27 mouse cellular contexts compared by ENCODE assay signal in genomic region chr7:129096374-129097069, GRCm38 (mm10).
A peak's percentile ranks its signal among the peaks of the same experiment; 100 is the strongest.
DNase-seq lines count a peak whose midpoint lies in the region; ATAC-seq and TF ChIP-seq lines count a peak whose summit lies in the region.
"Had no signal": no experiment of that assay in that cellular context is flagged by ENCODE, and none has a peak within 500 bp of the region (broad histone marks: within the 10 kb centered on the region; RNA-seq: fewer than 3 reads in every experiment).

No protein-coding gene starts in this region.

- no peaks in the 10 kb centered on the region for H3K27me3 ChIP-seq in forebrain, embryonic 13.5 days
- no peaks in the 10 kb centered on the region for H3K27me3 ChIP-seq in forebrain, embryonic 12.5 days
- H3K27me3 ChIP-seq in heart, embryonic 10.5 days (ENCODE audit: insufficient read depth, poor library complexity, severe bottlenecking): no peaks in the 10 kb centered on the region
- H3K27me3 ChIP-seq in lung, embryonic 14.5 days (ENCODE audit: insufficient read depth, low read length): no peaks in the 10 kb centered on the region
- H3K27me3 ChIP-seq in forebrain, postnatal 0 days (ENCODE audit: insufficient read depth, low read length): no peaks in the 10 kb centered on the region
- H3K27me3 ChIP-seq: embryonic facial prominence, embryonic 15.5 days; hindbrain, embryonic 12.5 days; hindbrain, embryonic 15.5 days; Patski had no signal

- WGBS in forebrain, embryonic 13.5 days: 74% methylated on average over 3 of the region's 3 CpGs
- 72% methylated on average over 3 of the region's 3 CpGs for WGBS in forebrain, embryonic 12.5 days
- 42% methylated on average over 3 of the region's 3 CpGs for WGBS in heart, embryonic 10.5 days
- 17% methylated on average over 3 of the region's 3 CpGs for WGBS in lung, embryonic 14.5 days
- 22% methylated on average over 3 of the region's 3 CpGs for WGBS in lung, adult 2 months
- WGBS in forebrain, postnatal 0 days: 38% methylated on average over 3 of the region's 3 CpGs

- no peak overlapping the region for H3K4me3 ChIP-seq in forebrain, embryonic 13.5 days
- no peak overlapping the region for H3K4me3 ChIP-seq in forebrain, embryonic 12.5 days (replicated peaks)
- H3K4me3 ChIP-seq in heart, embryonic 10.5 days: no peak overlapping the region
- H3K4me3 ChIP-seq in lung, embryonic 14.5 days (ENCODE audit: low read depth, low read length): no peak overlapping the region
- H3K4me3 ChIP-seq in lung, adult 2 months (replicated peaks; ENCODE audit: extremely low read depth, low read depth, low read length): no peak overlapping the region
- no peak overlapping the region for H3K4me3 ChIP-seq in forebrain, postnatal 0 days (ENCODE audit: low read depth, low read length)
- H3K4me3 ChIP-seq: embryonic facial prominence, embryonic 15.5 days; gastrocnemius, adult 2 months; hindbrain, embryonic 12.5 days; hindbrain, embryonic 15.5 days had no signal

- DNase-seq in heart, embryonic 10.5 days (ENCODE audit: low spot score): no peak
- DNase-seq in heart, adult 11 months: no peak
- peak; percentile 19 for DNase-seq in lung, embryonic 14.5 days
- no peak for DNase-seq in lung, adult 2 months
- DNase-seq in forebrain, postnatal 0 days: peak; percentile 57
- DNase-seq in gastrocnemius, adult 18-20 months (ENCODE audit: low spot score): no peak
- DNase-seq: adrenal gland, postnatal 10 days; adrenal gland, postnatal 36 days; B cell, adult 2 months; cerebellum, adult 11-12 months; cerebellum, adult 8-10 months; cerebellum, postnatal 10 days; cerebellum, postnatal 36 days; embryo, embryonic 11 days; gastrocnemius, adult 2 months; gastrocnemius, postnatal 14 days; heart, adult 18-20 months; heart, postnatal 14 days; kidney, adult 11 months; kidney, adult 8-10 months had no signal

- no peaks in the 10 kb centered on the region for H3K9me3 ChIP-seq in forebrain, embryonic 13.5 days (replicated peaks)
- no peaks in the 10 kb centered on the region for H3K9me3 ChIP-seq in forebrain, embryonic 12.5 days
- no peaks in the 10 kb centered on the region for H3K9me3 ChIP-seq in heart, embryonic 10.5 days
- no peaks in the 10 kb centered on the region for H3K9me3 ChIP-seq in lung, embryonic 14.5 days (ENCODE audit: low read depth, low read length)
- no peaks in the 10 kb centered on the region for H3K9me3 ChIP-seq in forebrain, postnatal 0 days (ENCODE audit: low read length)
- H3K9me3 ChIP-seq: embryonic facial prominence, embryonic 15.5 days; hindbrain, embryonic 12.5 days; hindbrain, embryonic 15.5 days had no signal

- no peaks in the 10 kb centered on the region for H3K36me3 ChIP-seq in forebrain, embryonic 13.5 days (ENCODE audit: poor library complexity, severe bottlenecking)
- no peaks in the 10 kb centered on the region for H3K36me3 ChIP-seq in forebrain, embryonic 12.5 days (replicated peaks)
- no peaks in the 10 kb centered on the region for H3K36me3 ChIP-seq in heart, embryonic 10.5 days
- H3K36me3 ChIP-seq in lung, embryonic 14.5 days (ENCODE audit: insufficient read depth): no peaks in the 10 kb centered on the region
- H3K36me3 ChIP-seq in forebrain, postnatal 0 days (ENCODE audit: insufficient read depth): no peaks in the 10 kb centered on the region
- H3K36me3 ChIP-seq: embryonic facial prominence, embryonic 15.5 days; G1E; hindbrain, embryonic 12.5 days; hindbrain, embryonic 15.5 days had no signal

- no peak overlapping the region for H3K27ac ChIP-seq in forebrain, embryonic 13.5 days
- H3K27ac ChIP-seq in forebrain, embryonic 12.5 days: no peak overlapping the region
- H3K27ac ChIP-seq in heart, embryonic 10.5 days: peak overlapping the region; percentile 42; the same call in 1 of the 2 replicates
- H3K27ac ChIP-seq in lung, embryonic 14.5 days (ENCODE audit: low read depth): no peak overlapping the region
- H3K27ac ChIP-seq in forebrain, postnatal 0 days (ENCODE audit: low read depth, low read length): no peak overlapping the region
- H3K27ac ChIP-seq: embryonic facial prominence, embryonic 15.5 days; gastrocnemius, adult 2 months; hindbrain, embryonic 12.5 days; hindbrain, embryonic 15.5 days had no signal

- ATAC-seq in forebrain, embryonic 13.5 days: peak; percentile 45; the same call in 1 of the 2 replicates
- ATAC-seq in forebrain, embryonic 12.5 days (ENCODE audit: low FRiP score): no peak
- no peak for ATAC-seq in lung, embryonic 14.5 days (ENCODE audit: insufficient read depth)
- ATAC-seq in forebrain, postnatal 0 days: peak; percentile 67
- ATAC-seq: Patski had no signal

- H3K4me1 ChIP-seq in forebrain, embryonic 13.5 days: no peaks in the 10 kb centered on the region
- H3K4me1 ChIP-seq in forebrain, embryonic 12.5 days: no peaks in the 10 kb centered on the region
- peaks cover 5% of the 10 kb centered on the region; the same call in 1 of the 2 replicates for H3K4me1 ChIP-seq in heart, embryonic 10.5 days
- H3K4me1 ChIP-seq in lung, embryonic 14.5 days (ENCODE audit: insufficient read depth): no peaks in the 10 kb centered on the region
- no peaks in the 10 kb centered on the region for H3K4me1 ChIP-seq in lung, adult 2 months (ENCODE audit: control insufficient read depth, insufficient read depth, low read length)
- no peaks in the 10 kb centered on the region for H3K4me1 ChIP-seq in forebrain, postnatal 0 days (ENCODE audit: insufficient read depth)
- H3K4me1 ChIP-seq: embryonic facial prominence, embryonic 15.5 days; hindbrain, embryonic 12.5 days had no signal

- TF ChIP-seq POLR2A in lung, adult 2 months (IDR thresholded peaks at IDR 0.05; ENCODE audit: borderline replicate concordance, extremely low read depth, low read depth, low read length): no peak

- no peak overlapping the region for H3K9ac ChIP-seq in forebrain, embryonic 13.5 days
- H3K9ac ChIP-seq in forebrain, embryonic 12.5 days: no peak overlapping the region
- no peak overlapping the region for H3K9ac ChIP-seq in lung, embryonic 14.5 days
- H3K9ac ChIP-seq in forebrain, postnatal 0 days: no peak overlapping the region
- H3K9ac ChIP-seq: embryonic facial prominence, embryonic 15.5 days; hindbrain, embryonic 12.5 days; hindbrain, embryonic 15.5 days had no signal

- H3K4me2 ChIP-seq in forebrain, embryonic 13.5 days: no peak overlapping the region
- H3K4me2 ChIP-seq in forebrain, embryonic 12.5 days: no peak overlapping the region
- no peak overlapping the region for H3K4me2 ChIP-seq in lung, embryonic 14.5 days
- no peak overlapping the region for H3K4me2 ChIP-seq in forebrain, postnatal 0 days (ENCODE audit: low read depth)
- H3K4me2 ChIP-seq: embryonic facial prominence, embryonic 15.5 days; hindbrain, embryonic 12.5 days; hindbrain, embryonic 15.5 days had no signal

- TF ChIP-seq CTCF in lung, embryonic 14.5 days (IDR thresholded peaks at IDR 0.05; ENCODE audit: low read depth): no peak
- TF ChIP-seq CTCF in lung, adult 2 months (IDR thresholded peaks at IDR 0.05; ENCODE audit: insufficient read depth, low read length): no peak
- TF ChIP-seq CTCF in forebrain, postnatal 0 days (IDR thresholded peaks at IDR 0.05; ENCODE audit: low read depth): no peak

Comparison
In these comparisons a context has a peak if more than half of its experiments do, and no peak if none do; other contexts are left out.
1. ATAC-seq: peak in forebrain, embryonic 13.5 days (single experiment) and forebrain, postnatal 0 days (single experiment); none in forebrain, embryonic 12.5 days (single experiment) and lung, embryonic 14.5 days (single experiment).
2. DNase-seq: peak in lung, embryonic 14.5 days (single experiment) and forebrain, postnatal 0 days (single experiment); none in heart, embryonic 10.5 days (single experiment), heart, adult 11 months (single experiment), lung, adult 2 months (single experiment) and gastrocnemius, adult 18-20 months (single experiment).